Mouse (Mus musculus): ENCODE data around the gene Tspan1. TPM values are rescaled to one million over a fixed set of nuclear protein-coding genes. Genes with fewer than 3 reads are reported as not detected.

The Tspan1 gene
- polyA plus RNA-seq, 1 experiment from 2014 or later: 0.22 TPM

DNA sequence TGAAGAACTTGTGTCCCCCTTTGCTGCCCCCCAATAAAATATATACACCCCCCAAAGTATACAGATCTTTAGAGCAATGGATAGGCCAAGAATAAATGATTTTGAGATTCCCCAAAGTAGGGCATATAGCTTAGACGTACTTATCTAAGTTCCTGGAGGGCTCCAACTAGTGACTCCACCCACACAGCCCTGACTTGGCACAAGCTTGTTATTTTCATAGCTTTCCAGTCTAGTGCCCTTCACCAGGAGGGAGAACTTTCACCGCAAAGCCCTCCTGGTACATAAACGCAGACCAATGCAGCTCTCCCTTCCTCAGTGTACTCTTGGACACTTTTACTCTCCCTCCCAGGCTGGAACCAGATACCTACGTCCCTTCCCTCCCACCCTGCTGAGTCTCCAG, 5.3 kb downstream of the Tspan1 start:
- H3K9me3 ChIP-seq: no peaks in the 10 kb centered on the region
- H3K4me2 ChIP-seq: no peak overlapping the region
- H3K9ac ChIP-seq: no peak overlapping the region
- H3K4me1 ChIP-seq: no peaks in the 10 kb centered on the region
- 84% methylated on average over 4 of the region's 4 CpGs for WGBS
- no peak for ATAC-seq (replicated peaks)
- H3K27ac ChIP-seq: no peak overlapping the region
- H3K36me3 ChIP-seq (replicated peaks): peaks cover 12% of the 10 kb centered on the region; the same call in 1 of the 2 replicates
- H3K4me3 ChIP-seq: no peak overlapping the region
- H3K27me3 ChIP-seq (replicated peaks): no peaks in the 10 kb centered on the region

DNA sequence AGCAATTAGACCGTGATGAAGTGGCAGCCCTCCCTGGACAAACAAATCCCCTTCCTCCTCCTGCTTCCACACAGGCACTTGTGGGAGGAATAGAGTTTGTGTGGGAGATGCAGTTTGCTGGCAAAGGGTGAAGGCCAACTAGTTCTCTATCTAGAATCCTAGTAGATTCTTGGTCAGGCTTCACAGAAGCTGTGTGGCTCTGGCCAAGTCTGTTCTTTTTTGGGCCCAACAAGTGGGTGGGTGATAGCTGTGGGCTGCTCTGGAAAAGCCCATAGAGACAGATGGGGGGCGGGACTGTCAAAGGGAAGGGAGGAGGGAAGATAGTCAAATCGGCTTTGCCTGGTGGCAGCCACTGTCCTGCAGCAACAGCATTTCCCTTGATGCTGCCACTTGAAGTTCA, 6.6 kb downstream of the Tspan1 start:
- H3K4me3 ChIP-seq: no peak overlapping the region
- no peaks in the 10 kb centered on the region for H3K9me3 ChIP-seq
- H3K4me2 ChIP-seq: no peak overlapping the region
- peaks cover 24% of the 10 kb centered on the region for H3K36me3 ChIP-seq (replicated peaks)
- H3K27me3 ChIP-seq (replicated peaks): no peaks in the 10 kb centered on the region
- no peaks in the 10 kb centered on the region for H3K4me1 ChIP-seq
- H3K27ac ChIP-seq: no peak overlapping the region
- ATAC-seq (replicated peaks): no peak
- WGBS: 93% methylated on average over 3 of the region's 3 CpGs
- no peak overlapping the region for H3K9ac ChIP-seq

DNA sequence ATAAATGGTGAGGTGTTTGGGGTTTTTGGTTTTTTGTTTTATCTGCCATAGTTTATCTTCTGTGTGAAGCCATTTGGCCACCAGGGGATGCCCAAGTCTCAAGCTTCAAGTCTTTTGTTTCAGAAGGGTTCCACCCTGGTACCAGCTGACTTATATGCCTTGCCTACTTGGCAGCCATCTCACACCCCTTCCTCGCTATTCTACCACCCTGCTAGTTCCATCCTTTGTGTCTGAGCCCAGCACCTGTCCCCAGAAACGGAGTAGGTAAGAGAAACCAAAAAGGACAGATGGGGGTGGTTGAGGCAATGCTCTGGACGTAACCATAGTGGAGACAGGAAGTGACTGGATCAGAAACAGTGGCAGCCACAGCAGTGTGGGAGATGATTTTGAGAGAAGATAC, 7.5 kb downstream of the Tspan1 start:
- Histone ChIP-seq H3K4me3 (no peak overlapping the region), H3K27me3 (replicated peaks) (no peaks in the 10 kb centered on the region), H3K9ac (no peak overlapping the region), H3K9me3 (no peaks in the 10 kb centered on the region), H3K36me3 (replicated peaks) (peaks cover 33% of the 10 kb centered on the region), H3K4me1 (no peaks in the 10 kb centered on the region), H3K27ac (0 out of 2 replicates have a peak overlapping the region, but pooled peaks have one; percentile 29), H3K4me2 (no peak overlapping the region)
- peak; percentile 61 for ATAC-seq (replicated peaks)
- 71% methylated on average over 3 of the region's 3 CpGs for WGBS

- WGBS: 96% methylated on average over 2 of the region's 2 CpGs
- Histone ChIP-seq H3K27me3 (replicated peaks) (no peaks in the 10 kb centered on the region), H3K4me1 (no peaks in the 10 kb centered on the region), H3K4me3 (no peak overlapping the region), H3K9me3 (no peaks in the 10 kb centered on the region), H3K4me2 (no peak overlapping the region), H3K9ac (no peak overlapping the region), H3K27ac (no peak overlapping the region), H3K36me3 (replicated peaks) (peaks cover 49% of the 10 kb centered on the region)
- ATAC-seq (replicated peaks): no peak
These were observed 9.5 kb downstream of the Tspan1 start for GRCm38 (mm10) chr4:116157882-116158281.

GRCm38 (mm10) chr4:116152702-116153101, 14.7 kb downstream of the Tspan1 start:
- H3K4me3 ChIP-seq: no peak overlapping the region
- H3K4me1 ChIP-seq: peaks cover 14% of the 10 kb centered on the region
- H3K9me3 ChIP-seq: no peaks in the 10 kb centered on the region
- WGBS: 96% methylated on average over 15 of the region's 15 CpGs
- H3K27me3 ChIP-seq (replicated peaks): no peaks in the 10 kb centered on the region
- H3K27ac ChIP-seq: no peak overlapping the region
- no peak overlapping the region for H3K4me2 ChIP-seq
- ATAC-seq (replicated peaks): no peak
- H3K36me3 ChIP-seq (replicated peaks): peaks cover 41% of the 10 kb centered on the region
- no peak overlapping the region for H3K9ac ChIP-seq

GRCm38 (mm10) chr4:116151238-116151637, 16.2 kb downstream of the Tspan1 start, which contains the start of gene Lurap1:
Gene Lurap1, minus strand, starts transcription at chr4:116151338.
- H3K9ac ChIP-seq: peak within 1 kb of the TSS; percentile 90
- peak within 1 kb of the TSS; percentile 87 for H3K27ac ChIP-seq
- no peak for ATAC-seq (replicated peaks)
- H3K4me2 ChIP-seq: peak within 1 kb of the TSS; percentile 55
- H3K4me1 ChIP-seq: peaks cover 14% of the 10 kb centered on the region
- H3K27me3 ChIP-seq (replicated peaks): no peaks in the 10 kb centered on the region
- H3K36me3 ChIP-seq (replicated peaks): peaks cover 33% of the 10 kb centered on the region
- no peaks in the 10 kb centered on the region for H3K9me3 ChIP-seq
- peak within 1 kb of the TSS; percentile 75 for H3K4me3 ChIP-seq
- WGBS: 75% methylated on average over 6 of the region's 6 CpGs

GRCm38 (mm10) chr4:116150862-116151221, 16.6 kb downstream of the Tspan1 start:
- 17% methylated on average over 4 of the region's 4 CpGs for WGBS
- no peaks in the 10 kb centered on the region for H3K27me3 ChIP-seq (replicated peaks)
- peaks cover 14% of the 10 kb centered on the region for H3K4me1 ChIP-seq
- peak overlapping the region; percentile 75 for H3K4me3 ChIP-seq
- peak overlapping the region; percentile 55 for H3K4me2 ChIP-seq
- peaks cover 29% of the 10 kb centered on the region for H3K36me3 ChIP-seq (replicated peaks)
- peak overlapping the region; percentile 87; the same call in 1 of the 2 replicates for H3K27ac ChIP-seq
- no peaks in the 10 kb centered on the region for H3K9me3 ChIP-seq
- peak overlapping the region; percentile 90 for H3K9ac ChIP-seq
- ATAC-seq (replicated peaks): peak; percentile 35

- Histone ChIP-seq H3K4me2 (peak overlapping the region; percentile 55), H3K4me3 (peak overlapping the region; percentile 75), H3K4me1 (peaks cover 14% of the 10 kb centered on the region), H3K27ac (peak overlapping the region; percentile 87), H3K9ac (peak overlapping the region; percentile 90), H3K9me3 (no peaks in the 10 kb centered on the region), H3K27me3 (replicated peaks) (no peaks in the 10 kb centered on the region), H3K36me3 (replicated peaks) (peaks cover 24% of the 10 kb centered on the region; the same call in 1 of the 2 replicates)
- under 1% methylated on average over 71 of the region's 73 CpGs for WGBS
- ATAC-seq (replicated peaks): peak; percentile 94
These were observed 17.1 kb downstream of the Tspan1 start for GRCm38 (mm10) chr4:116150156-116150861.

GRCm38 (mm10) chr4:116149812-116150155, 17.6 kb downstream of the Tspan1 start:
- Histone ChIP-seq H3K4me3 (peak overlapping the region; percentile 75), H3K9ac (peak overlapping the region; percentile 90), H3K4me1 (peaks cover 17% of the 10 kb centered on the region), H3K27ac (peak overlapping the region; percentile 87), H3K9me3 (no peaks in the 10 kb centered on the region), H3K4me2 (peak overlapping the region; percentile 55), H3K36me3 (replicated peaks) (peaks cover 18% of the 10 kb centered on the region; the same call in 1 of the 2 replicates), H3K27me3 (replicated peaks) (no peaks in the 10 kb centered on the region; the same call in 1 of the 2 replicates)
- peak; percentile 41 for ATAC-seq (replicated peaks)
- WGBS: 20% methylated on average over 6 of the region's 6 CpGs

- H3K4me1 ChIP-seq: peaks cover 19% of the 10 kb centered on the region
- H3K4me2 ChIP-seq: peak overlapping the region; percentile 93
- no peaks in the 10 kb centered on the region; the same call in 1 of the 2 replicates for H3K27me3 ChIP-seq (replicated peaks)
- WGBS: under 1% methylated on average over 42 of the region's 47 CpGs
- H3K4me3 ChIP-seq: peak overlapping the region; percentile 61
- H3K27ac ChIP-seq: no peak overlapping the region
- H3K9ac ChIP-seq: peak overlapping the region; percentile 63
- H3K36me3 ChIP-seq (replicated peaks): no peaks in the 10 kb centered on the region
- peak; percentile 73 for ATAC-seq (replicated peaks)
- H3K9me3 ChIP-seq: no peaks in the 10 kb centered on the region
These were observed 23.3 kb downstream of the Tspan1 start for GRCm38 (mm10) chr4:116143891-116144717.

DNA sequence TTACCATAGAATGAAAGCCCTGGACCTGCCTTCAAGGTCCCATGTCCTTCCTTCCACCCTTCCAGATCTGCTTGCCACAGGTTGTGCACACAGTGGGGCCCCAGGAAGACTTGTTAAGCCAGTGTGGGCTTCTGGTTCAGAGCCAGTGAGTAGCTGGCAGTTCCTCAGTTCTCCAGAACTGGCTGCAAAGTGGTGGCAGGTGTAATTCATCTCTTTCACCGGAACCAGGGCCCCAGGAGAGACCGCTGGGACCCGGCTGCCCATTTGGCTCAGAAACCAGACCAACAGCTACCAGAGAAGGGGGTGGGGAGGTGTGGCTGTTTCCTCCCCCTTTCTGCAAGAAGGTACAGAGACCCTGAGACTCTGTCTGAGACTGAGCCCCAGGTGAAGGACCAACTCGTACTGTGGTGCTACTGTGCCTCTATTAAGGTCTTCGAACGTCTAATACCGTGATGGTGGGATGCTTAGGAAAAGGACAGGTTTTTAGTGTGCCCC, 24.0 kb downstream of the Tspan1 start:
- H3K9ac ChIP-seq: no peak overlapping the region
- peak overlapping the region; percentile 93 for H3K4me2 ChIP-seq
- H3K4me3 ChIP-seq: peak overlapping the region; percentile 61
- peaks cover 19% of the 10 kb centered on the region for H3K4me1 ChIP-seq
- no peak for ATAC-seq (replicated peaks)
- no peaks in the 10 kb centered on the region; the same call in 1 of the 2 replicates for H3K27me3 ChIP-seq (replicated peaks)
- no peaks in the 10 kb centered on the region for H3K36me3 ChIP-seq (replicated peaks)
- no peaks in the 10 kb centered on the region for H3K9me3 ChIP-seq
- no peak overlapping the region for H3K27ac ChIP-seq
- WGBS: 21% methylated on average over 7 of the region's 7 CpGs

GRCm38 (mm10) chr4:116142269-116142668, 25.1 kb downstream of the Tspan1 start:
- H3K27me3 ChIP-seq (replicated peaks): no peaks in the 10 kb centered on the region; the same call in 1 of the 2 replicates
- H3K27ac ChIP-seq: no peak overlapping the region
- H3K9ac ChIP-seq: no peak overlapping the region
- H3K4me3 ChIP-seq: no peak overlapping the region
- H3K9me3 ChIP-seq: no peaks in the 10 kb centered on the region
- no peaks in the 10 kb centered on the region for H3K36me3 ChIP-seq (replicated peaks)
- no peak for ATAC-seq (replicated peaks)
- peaks cover 19% of the 10 kb centered on the region for H3K4me1 ChIP-seq
- H3K4me2 ChIP-seq: no peak overlapping the region
- 84% methylated on average over 7 of the region's 7 CpGs for WGBS
